Mouse (Mus musculus): ENCODE measurements around the gene Siah1a. TPM values are rescaled to one million over a fixed set of nuclear protein-coding genes. Genes with fewer than 3 reads are reported as not detected.

The Siah1a gene
- 44.2 TPM for polyA plus RNA-seq (2017; shearing (Covaris generic))

DNA sequence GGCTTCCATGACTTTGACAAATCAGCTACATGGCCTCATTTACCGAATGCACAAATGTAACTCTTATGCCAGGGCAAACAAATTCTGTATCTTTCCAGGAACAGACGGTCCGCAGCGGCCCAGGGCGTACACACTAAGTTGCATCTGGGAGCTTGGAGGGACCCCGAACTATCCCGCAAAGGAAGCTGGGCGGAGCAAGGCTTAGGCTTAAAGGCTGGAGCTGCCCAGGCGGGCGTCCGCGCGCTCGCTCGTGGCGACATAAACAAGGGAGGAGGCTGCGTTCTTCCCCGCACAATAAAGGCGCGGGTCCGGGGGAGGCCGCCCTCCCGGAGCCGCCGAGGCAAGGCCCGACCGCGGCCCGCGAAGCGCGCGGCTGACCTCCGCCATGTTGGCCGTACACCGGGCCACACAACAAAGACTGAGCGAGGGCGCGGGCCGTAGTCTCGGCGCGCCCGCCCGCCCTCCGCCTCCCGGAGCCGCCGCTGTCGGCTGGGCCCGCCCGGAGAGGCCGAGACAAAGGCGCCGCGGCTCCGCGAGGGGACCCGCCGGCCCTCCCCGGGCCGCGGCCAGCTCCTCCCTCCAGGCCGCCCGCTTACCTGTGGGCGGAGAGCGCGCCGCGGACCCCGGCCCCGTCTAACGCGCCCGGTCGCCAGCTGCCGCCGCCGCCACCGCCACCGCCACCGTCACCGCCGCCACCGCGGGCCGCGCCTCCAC, at the start of gene Siah1a, which contains the start of gene Gm10638:
TSS of gene Siah1a (minus strand) at position 714 of the 714 bp plus-strand sequence.
TSS of gene Gm10638 (plus strand) at position 479 of the 714 bp plus-strand sequence.

Other genes starting within 250 kb of the Siah1a start
- gene Abcc12, start 165.2 kb downstream of the Siah1a start, polyA plus RNA-seq (2017; shearing (Covaris generic)) = 0.07 TPM
- 96.4 TPM for gene Lonp2, start 121.9 kb downstream of the Siah1a start, polyA plus RNA-seq (2017; shearing (Covaris generic))
- gene Gm10638, start 235 bp downstream of the Siah1a start, polyA plus RNA-seq (2017; shearing (Covaris generic)) = 1.2 TPM
- gene N4bp1, start 139.3 kb upstream of the Siah1a start, polyA plus RNA-seq (2017; shearing (Covaris generic)) = 14.1 TPM

Data from effector memory CD4-positive, alpha-beta T cell, adult 7 months (primary cell).